In genomic region chr2:153090551-153091165, GRCm38 (mm10) we compare ENCODE assay signal across 10 mouse cellular contexts. TPM values are rescaled to one million over a fixed set of nuclear protein-coding genes. Genes with fewer than 3 reads are reported as not detected.
DNase-seq lines count a peak whose midpoint lies in the region; ATAC-seq and TF ChIP-seq lines count a peak whose summit lies in the region.
"Had no signal": no experiment of that assay in that cellular context is flagged by ENCODE, and none has a peak within 500 bp of the region (broad histone marks: within the 10 kb centered on the region; RNA-seq: fewer than 3 reads in every experiment).

No protein-coding gene starts in this region.

- no peaks in the 10 kb centered on the region for H3K79me2 ChIP-seq in liver, adult 2 months (ENCODE audit: control insufficient read depth, insufficient read depth, low read length)

- no peaks in the 10 kb centered on the region for H3K36me3 ChIP-seq in G1E (replicated peaks)
- no peaks in the 10 kb centered on the region for H3K36me3 ChIP-seq in liver, adult 2 months (ENCODE audit: control insufficient read depth, insufficient read depth, low read length)
- no peaks in the 10 kb centered on the region for H3K36me3 ChIP-seq in midbrain, embryonic 10.5 days

- H3K9ac ChIP-seq in liver, adult 2 months (ENCODE audit: low read depth, low read length): no peak overlapping the region

- no peak for TF ChIP-seq POLR2A in liver, adult 2 months (IDR thresholded peaks at IDR 0.05; ENCODE audit: extremely low read depth, insufficient read depth, low read length)

- H3K27me3 ChIP-seq in G1E (ENCODE audit: insufficient read depth, low read length): no peaks in the 10 kb centered on the region; the same call in 1 of the 2 replicates
- H3K27me3 ChIP-seq in liver, adult 2 months (ENCODE audit: control insufficient read depth, insufficient read depth, low read length): no peaks in the 10 kb centered on the region
- no peaks in the 10 kb centered on the region for H3K27me3 ChIP-seq in midbrain, embryonic 10.5 days (ENCODE audit: low read depth, poor library complexity, severe bottlenecking)

- peak; percentile 22; the same call in 1 of the 2 replicates for ATAC-seq in G1E (ENCODE audit: extremely low read depth, insufficient number of reproducible peaks, low FRiP score, poor library complexity, severe bottlenecking)

- no peak overlapping the region; the same call in 1 of the 2 replicates for H3K4me3 ChIP-seq in G1E (ENCODE audit: low read depth, low read length)
- no peak overlapping the region for H3K4me3 ChIP-seq in liver, adult 2 months (ENCODE audit: insufficient read depth, low read depth, low read length)
- no peak overlapping the region for H3K4me3 ChIP-seq in midbrain, embryonic 10.5 days

- 43% methylated on average over 10 of the region's 10 CpGs for WGBS in liver, adult 2 months
- WGBS in midbrain, embryonic 10.5 days: 47% methylated on average over 10 of the region's 10 CpGs

- no peak for TF ChIP-seq CTCF in G1E (IDR thresholded peaks at IDR 0.05; ENCODE audit: low read depth, low read length)
- TF ChIP-seq CTCF in liver, adult 2 months (IDR thresholded peaks at IDR 0.05; ENCODE audit: low read depth, low read length): no peak

- peak overlapping the region; percentile 19 for H3K27ac ChIP-seq in liver, adult 2 months (replicated peaks; ENCODE audit: insufficient read depth, low read depth, low read length)
- H3K27ac ChIP-seq in midbrain, embryonic 10.5 days (replicated peaks): no peak overlapping the region

- no peaks in the 10 kb centered on the region for H3K9me3 ChIP-seq in G1E (replicated peaks)
- no peaks in the 10 kb centered on the region; the same call in 1 of the 2 replicates for H3K9me3 ChIP-seq in midbrain, embryonic 10.5 days (replicated peaks)

- peaks cover 13% of the 10 kb centered on the region for H3K4me1 ChIP-seq in G1E (ENCODE audit: insufficient read depth, low read depth, low read length)
- 0 out of 2 replicates have a peak, but pooled peaks cover 4% of the 10 kb centered on the region for H3K4me1 ChIP-seq in liver, adult 2 months (ENCODE audit: control insufficient read depth, insufficient read depth, low read length)
- no peaks in the 10 kb centered on the region; the same call in 1 of the 2 replicates for H3K4me1 ChIP-seq in midbrain, embryonic 10.5 days

- DNase-seq in gastrocnemius, postnatal 25 days: peak; percentile 35
- DNase-seq in gastrocnemius, adult 8-10 months (ENCODE audit: low spot score in 2 of 2): no peak
- DNase-seq in G1E (ENCODE audit: low spot score) (peak; percentile 29), adipocyte (ENCODE audit: low spot score) (no peak)
- peak; percentile 30 for DNase-seq in liver, adult 2 months (ENCODE audit: extremely low read depth, low read depth, low spot score)
- peak; percentile 69 to 78 for DNase-seq in monocyte, adult 2 months (ENCODE audit: low read depth in 1 of 2, low spot score in 2 of 2)
- DNase-seq in embryo, embryonic 9.5 days (ENCODE audit: extremely low spot score): no peak
- no peak for DNase-seq in midbrain, embryonic 10.5 days (ENCODE audit: low spot score)
- DNase-seq: cerebellum, adult 11 months had no signal

RNA-seq across cellular contexts. Expression of gene Hck, which starts 17.6 kb away (rescaled TPM):
- under 1 TPM; 0.21 to 0.26 TPM for total RNA-seq in gastrocnemius, postnatal 25 days (2021)
- under 1 TPM; 0.13 to 0.27 (median 0.21) TPM for total RNA-seq in gastrocnemius, adult 8-10 months (2022)
- not detected in 2 replicates for total RNA-seq in G1E (2014; fragmentation: Nextera tagmentation)
- 0.05 TPM in 1 of 2 replicates, not detected in the other for total RNA-seq in G1E (2017)
- not detected in 2 replicates for polyA plus RNA-seq in G1E (2012)
- 7.7 and 8.1 TPM in 2 replicates for total RNA-seq in liver, adult 2 months (2014; rRNA removed)
- polyA plus RNA-seq in liver, adult 2 months (2012; rRNA removed): 2.8 and 5.7 TPM in 2 replicates
- 2.1 and 2.2 TPM in 2 replicates for polyA plus RNA-seq in midbrain, embryonic 10.5 days (2016; fragmentation: Nextera tagmentation; extraction: Ambion mirVana)

RNA-seq across cellular contexts. Expression of gene Ccm2l, which starts 24.9 kb away (rescaled TPM):
- total RNA-seq in gastrocnemius, postnatal 25 days (2021): 1 to 10 TPM; 5.0 to 5.1 TPM
- total RNA-seq in gastrocnemius, adult 8-10 months (2022): 1 to 10 TPM; 2.6 to 3.3 (median 2.8) TPM
- total RNA-seq in G1E (2014; fragmentation: Nextera tagmentation) (not detected in 2 replicates), G1E (2017) (0.11 TPM in 1 of 2 replicates, not detected in the other)
- polyA plus RNA-seq in G1E (2012): not detected in 2 replicates
- 2.3 and 2.5 TPM in 2 replicates for total RNA-seq in liver, adult 2 months (2014; rRNA removed)
- 3.4 and 5.5 TPM in 2 replicates for polyA plus RNA-seq in liver, adult 2 months (2012; rRNA removed)
- polyA plus RNA-seq in midbrain, embryonic 10.5 days (2016; fragmentation: Nextera tagmentation; extraction: Ambion mirVana): 1.1 and 1.2 TPM in 2 replicates

RNA-seq across cellular contexts. Expression of gene Xkr7, which starts 59.0 kb away (rescaled TPM):
- under 1 TPM; 0.15 to 0.19 TPM for total RNA-seq in gastrocnemius, postnatal 25 days (2021)
- not detected for total RNA-seq in gastrocnemius, adult 8-10 months (2022)
- total RNA-seq in G1E (2014; fragmentation: Nextera tagmentation): not detected in 2 replicates
- 0.05 and 0.06 TPM in 2 replicates for total RNA-seq in G1E (2017)
- not detected in 2 replicates for polyA plus RNA-seq in G1E (2012)
- not detected in 2 replicates for total RNA-seq in liver, adult 2 months (2014; rRNA removed)
- polyA plus RNA-seq in liver, adult 2 months (2012; rRNA removed): not detected in 2 replicates
- 0.21 and 0.68 TPM in 2 replicates for polyA plus RNA-seq in midbrain, embryonic 10.5 days (2016; fragmentation: Nextera tagmentation; extraction: Ambion mirVana)
- polyA plus RNA-seq: intestine, embryonic 14.5 days had no signal

Comparison
In these comparisons a context has a peak if more than half of its experiments do, and no peak if none do; other contexts are left out.
1. DNase-seq: peak in gastrocnemius, postnatal 25 days (single experiment), G1E (single experiment), liver, adult 2 months (single experiment) and monocyte, adult 2 months (2 of 2); none in gastrocnemius, adult 8-10 months (0 of 2), embryo, embryonic 9.5 days (single experiment), midbrain, embryonic 10.5 days (single experiment) and adipocyte (single experiment).